Mouse (Mus musculus) lung, adult 10 weeks (tissue): ENCODE measurements around the gene Clca4a. TPM values are rescaled to one million over a fixed set of nuclear protein-coding genes. Genes with fewer than 3 reads are reported as not detected.

Source experiments
- polyA plus RNA-seq: library from polyadenylated mRNA; stranded (reverse); fragments of 350-450 nt; fragmentation: Illumina TruSeq; extraction: RNeasy Lipid Tissue Mini Kit (QIAGEN cat#74804); gene quantifications from one replicate; pipeline ENCODE4 v1.2.3, GENCODE M21; 2014; ENCODE audit warnings: low read depth, low replicate concordance; ENCODE audit not compliant: insufficient read depth

Gene Clca4a
- polyA plus RNA-seq, result not detected

DNA sequence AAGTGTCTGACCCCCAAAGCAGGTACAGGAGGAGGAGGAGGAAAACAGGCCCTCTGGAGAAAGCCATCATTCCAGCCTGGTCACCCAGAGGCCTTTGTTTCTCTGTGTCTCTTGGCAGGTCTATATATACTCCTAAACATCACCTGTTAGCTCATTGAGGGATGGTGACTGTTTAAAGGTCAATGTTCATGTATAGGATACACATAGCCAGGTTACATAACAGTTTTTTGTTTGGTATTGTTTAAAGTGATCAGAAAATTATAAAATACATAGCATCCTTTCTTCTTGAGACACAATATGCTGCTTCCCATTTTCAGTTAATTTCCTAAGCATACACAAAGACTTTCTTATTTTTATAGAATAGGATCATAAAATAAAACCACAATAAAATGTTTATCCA lies at the start of gene Clca4a:
TSS of gene Clca4a (minus strand) at position 101 of the 400 bp plus-strand sequence.

DNA sequence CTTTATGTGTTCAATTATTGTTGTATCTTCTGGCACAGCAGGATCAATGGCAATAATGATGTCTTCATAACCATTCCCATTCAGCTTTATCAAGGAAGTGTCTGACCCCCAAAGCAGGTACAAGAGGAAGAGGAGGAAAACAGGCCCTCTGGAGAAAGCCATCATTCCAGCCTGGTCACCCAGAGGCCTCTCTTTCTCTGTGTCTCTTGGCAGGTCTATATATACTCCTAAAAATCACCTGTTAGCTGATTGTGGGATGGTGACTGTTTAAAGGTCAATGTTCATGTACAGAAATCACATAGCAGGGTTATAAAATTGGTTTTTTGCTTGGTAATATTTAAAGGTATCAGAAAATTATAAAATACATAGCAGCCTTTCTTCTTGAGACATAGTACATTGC lies 42.5 kb downstream of the Clca4a start, which contains the start of gene Clca4b:
TSS of gene Clca4b (minus strand) at position 195 of the 400 bp plus-strand sequence.

Other genes with a start within 250 kb of the Clca4a start
- gene Clca3a1, start 214.1 kb downstream of the Clca4a start, polyA plus RNA-seq, result 0.83 TPM
- gene Clca3a2, start 155.6 kb downstream of the Clca4a start, polyA plus RNA-seq, result not detected
- gene Clca3b, start 125.7 kb downstream of the Clca4a start, polyA plus RNA-seq, result not detected
- not detected for gene Clca4b, start 42.5 kb downstream of the Clca4a start, polyA plus RNA-seq
- gene Clca1, start 57.7 kb upstream of the Clca4a start, polyA plus RNA-seq, result 0.25 TPM
- 0.11 TPM for gene Clca2, start 124.4 kb upstream of the Clca4a start, polyA plus RNA-seq
- gene Odf2l, start 143.5 kb upstream of the Clca4a start, polyA plus RNA-seq, result 7.2 TPM